Mouse (Mus musculus): Measurements from ENCODE around the gene Olfr597. TPM values are rescaled to one million over a fixed set of nuclear protein-coding genes. Genes with fewer than 3 reads are reported as not detected.

Gene Olfr597
- polyA plus RNA-seq (2017; shearing (Covaris generic)): not detected

DNA sequence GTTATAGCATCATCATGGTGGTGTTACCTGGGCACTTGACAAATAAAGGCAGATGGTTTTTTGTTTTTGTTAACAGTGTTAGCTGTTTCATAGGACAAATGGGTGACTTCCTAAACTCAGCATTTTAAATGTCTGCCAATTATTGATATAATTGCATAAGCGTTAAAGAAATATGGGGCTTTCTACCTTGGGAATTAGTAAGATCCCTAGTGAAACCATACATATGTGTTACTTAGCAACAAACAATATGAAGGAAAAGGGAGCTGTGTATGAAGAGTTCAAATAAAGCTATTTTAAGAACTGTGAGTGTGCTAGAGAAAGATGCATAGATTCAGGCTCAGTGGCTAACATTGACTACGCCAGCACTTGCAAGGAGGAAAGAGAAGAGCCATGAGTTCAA is at the start of gene Olfr597:
TSS of gene Olfr597 (plus strand) at position 301 of the 400 bp plus-strand sequence.

DNA sequence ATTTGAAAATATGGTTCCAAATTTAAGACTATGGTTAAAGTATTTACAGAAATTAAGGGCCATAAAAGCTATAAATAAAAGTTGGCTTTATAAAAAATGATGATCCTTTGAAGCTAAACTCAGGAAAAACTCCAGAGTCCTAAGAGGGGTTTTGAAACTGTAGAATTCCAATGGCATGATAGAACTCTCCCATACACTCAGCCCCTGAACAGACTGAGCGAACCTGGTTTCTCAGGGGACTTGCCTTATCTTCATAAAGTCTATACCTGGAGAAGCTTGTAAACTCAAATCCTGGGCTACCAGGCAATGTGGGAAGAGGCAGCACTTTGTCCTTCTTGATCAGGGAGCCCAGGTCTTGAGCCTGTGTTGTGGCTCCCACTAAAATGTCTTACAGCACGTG is 10.8 kb upstream of the Olfr597 start, which contains the start of gene Olfr596:
TSS of gene Olfr596 (plus strand) at position 301 of the 400 bp plus-strand sequence.

DNA sequence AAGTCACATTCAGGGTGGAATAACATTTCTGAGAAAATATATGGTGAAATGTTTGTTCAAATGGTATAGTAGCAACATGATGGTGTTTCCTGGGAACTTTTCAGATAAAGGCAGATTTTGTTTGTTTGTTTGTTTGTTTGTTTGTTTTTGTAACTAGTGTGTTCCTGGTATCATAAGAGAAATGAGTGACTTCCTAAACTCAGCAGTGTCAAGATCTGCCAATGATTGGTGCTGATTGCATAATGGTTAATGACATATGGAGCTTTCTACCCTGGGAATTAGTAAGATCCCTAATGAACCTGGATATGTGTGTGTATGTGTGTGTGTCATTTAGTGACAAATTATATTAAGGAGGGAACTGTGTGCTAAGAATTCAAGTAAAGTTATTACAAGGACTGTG is 7.2 kb downstream of the Olfr597 start, which contains the start of gene Olfr598:
TSS of gene Olfr598 (plus strand) at position 301 of the 400 bp plus-strand sequence.

DNA sequence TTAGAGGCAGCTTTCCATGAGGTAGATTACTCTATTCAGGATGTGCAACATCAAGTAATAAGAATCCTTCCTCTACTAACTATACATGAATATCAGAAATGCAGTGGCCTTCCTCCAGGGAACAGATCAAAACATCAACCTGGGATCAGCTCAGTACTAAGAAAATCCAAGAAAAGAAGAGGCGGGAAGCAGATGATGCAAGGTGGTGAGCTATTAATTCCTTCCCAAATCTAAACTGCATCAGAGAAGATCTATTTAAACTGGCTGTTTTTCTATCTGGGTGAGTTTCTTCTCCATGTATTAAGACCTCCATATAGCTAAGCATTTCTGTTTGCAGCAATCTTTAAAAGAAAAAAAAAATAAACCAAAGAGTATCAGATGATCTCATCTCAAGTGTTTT is 19.5 kb downstream of the Olfr597 start, which contains the start of gene Olfr599:
TSS of gene Olfr599 (plus strand) at position 301 of the 400 bp plus-strand sequence.

DNA sequence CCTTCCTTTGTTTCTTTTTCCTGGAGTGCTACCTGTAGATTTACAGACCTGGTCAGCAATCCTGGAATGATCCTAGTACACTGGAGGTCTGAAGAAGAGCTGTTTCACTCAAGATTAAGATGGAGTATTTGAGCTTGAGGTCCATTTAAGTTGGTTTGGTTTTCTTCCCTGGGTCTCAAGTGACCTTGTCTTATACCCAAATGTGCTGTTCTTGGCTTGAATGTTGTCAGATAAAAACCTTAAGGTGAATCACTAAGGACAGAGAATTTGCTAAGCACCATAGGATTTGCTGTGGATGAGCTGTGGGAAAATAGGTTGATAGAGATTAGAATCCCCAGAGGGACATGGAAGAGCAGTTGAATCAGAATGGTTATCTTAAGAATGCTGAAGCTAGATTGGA is 33.5 kb downstream of the Olfr597 start, which contains the start of gene Olfr600:
TSS of gene Olfr600 (minus strand) at position 101 of the 400 bp plus-strand sequence.

DNA sequence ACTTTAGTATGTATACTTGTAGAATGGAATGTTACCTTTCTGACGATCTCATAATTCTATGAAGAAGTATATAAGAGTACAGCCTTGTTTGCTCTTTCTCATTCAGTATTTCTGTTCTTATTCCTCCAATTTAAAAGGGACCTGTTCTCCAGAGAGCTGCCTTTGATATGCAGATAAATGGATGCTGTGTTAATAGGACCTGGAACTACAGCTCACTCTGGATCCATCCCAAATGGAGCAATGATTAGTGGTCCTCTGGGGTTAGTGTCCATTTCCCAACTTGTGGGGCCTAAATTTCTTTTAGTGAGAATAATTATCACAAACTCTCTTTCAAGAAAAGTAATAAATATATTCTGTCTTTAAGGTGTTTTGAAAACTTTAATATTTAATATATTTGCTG is 46.4 kb downstream of the Olfr597 start, which contains the start of gene Olfr601:
TSS of gene Olfr601 (minus strand) at position 101 of the 400 bp plus-strand sequence.

Other genes with a start within 250 kb of the Olfr597 start
- not detected for gene Olfr584, start 234.4 kb upstream of the Olfr597 start, polyA plus RNA-seq (2017; shearing (Covaris generic))
- gene Olfr585, start 218.6 kb upstream of the Olfr597 start, polyA plus RNA-seq (2017; shearing (Covaris generic)): not detected
- gene Olfr586, start 190.7 kb upstream of the Olfr597 start, polyA plus RNA-seq (2017; shearing (Covaris generic)): not detected
- gene Olfr588-ps1, start 175.4 kb upstream of the Olfr597 start, polyA plus RNA-seq (2017; shearing (Covaris generic)): not detected
- gene Olfr589, start 160.0 kb upstream of the Olfr597 start, polyA plus RNA-seq (2017; shearing (Covaris generic)): not detected
- gene Olfr591, start 138.0 kb upstream of the Olfr597 start, polyA plus RNA-seq (2017; shearing (Covaris generic)): not detected
- gene Olfr592, start 131.5 kb upstream of the Olfr597 start, polyA plus RNA-seq (2017; shearing (Covaris generic)): 0.11 TPM
- not detected for gene Olfr593, start 104.5 kb upstream of the Olfr597 start, polyA plus RNA-seq (2017; shearing (Covaris generic))
- gene Olfr594, start 99.3 kb upstream of the Olfr597 start, polyA plus RNA-seq (2017; shearing (Covaris generic)): not detected
- gene Usp17ld, start 63.8 kb upstream of the Olfr597 start, polyA plus RNA-seq (2017; shearing (Covaris generic)): not detected
- gene Olfr596, start 10.7 kb upstream of the Olfr597 start, polyA plus RNA-seq (2017; shearing (Covaris generic)): not detected
- not detected for gene Olfr598, start 7.3 kb downstream of the Olfr597 start, polyA plus RNA-seq (2017; shearing (Covaris generic))
- not detected for gene Olfr599, start 19.6 kb downstream of the Olfr597 start, polyA plus RNA-seq (2017; shearing (Covaris generic))
- gene Olfr600, start 33.4 kb downstream of the Olfr597 start, polyA plus RNA-seq (2017; shearing (Covaris generic)): not detected
- not detected for gene Olfr601, start 46.3 kb downstream of the Olfr597 start, polyA plus RNA-seq (2017; shearing (Covaris generic))
- gene Olfr603, start 69.9 kb downstream of the Olfr597 start, polyA plus RNA-seq (2017; shearing (Covaris generic)): not detected
- not detected for gene Usp17lc, start 98.8 kb downstream of the Olfr597 start, polyA plus RNA-seq (2017; shearing (Covaris generic))
- gene Olfr605, start 129.1 kb downstream of the Olfr597 start, polyA plus RNA-seq (2017; shearing (Covaris generic)): not detected
- not detected for gene Olfr606, start 132.7 kb downstream of the Olfr597 start, polyA plus RNA-seq (2017; shearing (Covaris generic))
- 0.07 TPM for gene Olfr607, start 147.8 kb downstream of the Olfr597 start, polyA plus RNA-seq (2017; shearing (Covaris generic))
- not detected for gene Olfr608, start 153.6 kb downstream of the Olfr597 start, polyA plus RNA-seq (2017; shearing (Covaris generic))
- not detected for gene Olfr609, start 181.7 kb downstream of the Olfr597 start, polyA plus RNA-seq (2017; shearing (Covaris generic))
- gene Olfr610, start 195.8 kb downstream of the Olfr597 start, polyA plus RNA-seq (2017; shearing (Covaris generic)): not detected
- gene Olfr611, start 204.5 kb downstream of the Olfr597 start, polyA plus RNA-seq (2017; shearing (Covaris generic)): not detected
- not detected for gene Olfr612, start 226.4 kb downstream of the Olfr597 start, polyA plus RNA-seq (2017; shearing (Covaris generic))
- gene Olfr613, start 231.8 kb downstream of the Olfr597 start, polyA plus RNA-seq (2017; shearing (Covaris generic)): not detected
- gene Olfr615, start 239.8 kb downstream of the Olfr597 start, polyA plus RNA-seq (2017; shearing (Covaris generic)): not detected